Mouse (Mus musculus) lung, postnatal 14 days (tissue): Measurements from ENCODE around the gene Spryd7.

Experiments used
- DNase-seq: peaks from one replicate; pipeline ENCODE4 v3.0.0; 2021

Spryd7 gene

GRCm38 (mm10) chr14:61530966-61531365, 25.7 kb downstream of the Spryd7 start:
- DNase-seq, result no peak

GRCm38 (mm10) chr14:61530396-61530795, 26.3 kb downstream of the Spryd7 start:
- no peak for DNase-seq

- no peak for DNase-seq
These were observed 27.2 kb downstream of the Spryd7 start for GRCm38 (mm10) chr14:61529533-61529932.

- DNase-seq, result no peak
These were observed 30.7 kb downstream of the Spryd7 start for GRCm38 (mm10) chr14:61526006-61526405.

DNA sequence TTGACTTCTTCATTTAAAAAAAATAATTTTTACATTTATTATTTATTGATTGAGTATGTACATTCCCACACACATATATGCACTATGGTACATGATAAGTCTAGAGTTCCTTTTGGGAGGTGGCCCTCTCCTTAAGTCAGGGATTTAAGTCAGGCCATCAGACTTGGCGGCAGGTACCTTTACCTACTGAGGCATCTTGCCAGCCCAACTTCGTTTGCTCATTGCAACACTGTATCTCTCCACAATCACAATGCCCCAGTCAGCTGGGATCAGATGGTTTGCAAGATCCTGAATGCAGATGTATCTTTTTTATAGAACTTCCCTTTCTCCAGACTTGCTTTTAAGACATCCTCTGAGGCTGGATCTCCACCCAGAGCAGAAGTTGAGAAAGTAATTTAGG, 32.9 kb downstream of the Spryd7 start:
- DNase-seq, result no peak

DNA sequence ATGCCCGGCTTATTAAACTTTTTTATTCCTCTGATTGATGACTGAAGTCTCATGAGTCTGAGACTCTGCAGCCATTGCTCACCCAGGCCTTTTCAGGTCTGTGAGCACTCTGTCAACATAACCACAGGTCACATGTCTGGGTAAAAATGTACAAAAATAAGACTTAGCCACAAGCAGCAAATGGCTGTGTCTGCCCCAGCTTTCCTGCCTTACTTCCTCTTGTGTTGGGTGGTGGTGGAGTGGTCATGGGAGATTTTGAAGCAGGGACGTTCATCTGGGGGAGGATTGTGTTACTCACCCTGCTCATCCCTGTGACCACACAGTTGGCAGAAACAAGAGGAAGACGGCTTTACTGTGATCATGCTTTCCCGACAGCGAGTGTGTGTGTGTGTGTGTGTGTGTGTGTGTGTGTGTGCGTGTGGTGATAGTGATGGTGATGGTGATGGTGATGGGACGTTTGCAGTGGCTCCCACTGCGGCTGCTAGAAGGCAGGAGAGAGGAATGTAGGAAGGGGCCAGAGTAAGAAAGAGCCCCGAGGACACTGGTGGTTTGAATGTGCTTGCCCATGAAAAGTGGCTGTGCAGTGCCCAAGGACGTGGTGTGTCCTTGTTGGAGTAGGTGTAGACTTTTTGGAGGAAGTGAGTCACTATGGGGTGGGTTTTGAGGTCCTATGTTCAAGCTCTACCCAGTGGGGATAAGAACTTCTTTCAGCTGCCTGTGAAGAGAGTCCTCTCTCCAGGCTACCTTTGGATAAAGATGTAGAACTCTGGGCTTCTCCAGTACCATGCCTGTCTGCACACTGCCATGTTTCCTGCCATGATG, 37.8 kb downstream of the Spryd7 start:
- DNase-seq, result peak; percentile 2

DNA sequence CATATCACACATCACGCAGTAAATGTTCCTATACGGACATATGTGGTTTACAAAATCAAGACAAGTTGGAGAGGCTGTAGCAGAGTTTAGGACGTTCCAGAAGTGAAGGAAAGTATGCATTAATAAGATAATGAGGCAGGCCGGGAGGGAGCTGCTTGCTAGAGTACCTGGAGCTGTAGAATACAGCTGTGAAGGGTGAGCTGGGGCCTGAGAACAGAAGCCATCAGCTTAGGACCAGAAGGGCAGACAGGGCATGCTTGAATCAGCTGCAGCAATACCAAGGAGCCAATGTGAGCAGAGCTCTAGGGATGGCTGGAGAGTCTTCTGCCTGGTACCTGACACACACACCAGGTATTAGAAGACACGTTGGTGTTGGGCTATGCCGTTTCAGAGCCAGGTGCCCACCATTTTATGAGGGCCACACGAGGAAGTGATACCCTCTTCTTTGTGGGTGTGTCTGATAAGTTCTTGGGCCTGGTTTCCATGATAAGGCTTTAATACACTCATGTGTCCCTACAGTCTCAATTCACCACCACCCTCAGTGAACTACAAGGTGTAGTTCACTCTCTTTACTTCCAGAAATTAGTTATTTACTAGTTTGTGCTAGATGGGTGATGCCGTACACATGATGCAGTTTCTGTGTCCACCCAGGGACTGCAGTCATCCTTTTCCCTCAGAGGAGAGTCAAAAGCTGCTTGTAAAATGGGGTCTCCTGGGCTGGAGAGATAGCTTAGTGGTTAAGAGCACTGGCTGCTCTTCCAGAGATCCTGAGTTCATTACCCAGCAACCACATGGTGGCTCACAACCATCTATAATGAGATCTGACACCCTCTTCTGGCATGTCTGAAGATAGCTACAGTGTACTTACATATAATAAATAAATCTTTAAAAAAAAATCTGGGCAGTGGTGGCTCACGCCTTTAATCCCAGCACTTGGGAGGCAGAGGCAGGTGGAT, 39.9 kb downstream of the Spryd7 start:
- no peak for DNase-seq

- no peak for DNase-seq
These were observed 45.2 kb downstream of the Spryd7 start for GRCm38 (mm10) chr14:61511494-61511893.

GRCm38 (mm10) chr14:61497716-61498490, 58.8 kb downstream of the Spryd7 start:
- peak; percentile 77 for DNase-seq

DNA sequence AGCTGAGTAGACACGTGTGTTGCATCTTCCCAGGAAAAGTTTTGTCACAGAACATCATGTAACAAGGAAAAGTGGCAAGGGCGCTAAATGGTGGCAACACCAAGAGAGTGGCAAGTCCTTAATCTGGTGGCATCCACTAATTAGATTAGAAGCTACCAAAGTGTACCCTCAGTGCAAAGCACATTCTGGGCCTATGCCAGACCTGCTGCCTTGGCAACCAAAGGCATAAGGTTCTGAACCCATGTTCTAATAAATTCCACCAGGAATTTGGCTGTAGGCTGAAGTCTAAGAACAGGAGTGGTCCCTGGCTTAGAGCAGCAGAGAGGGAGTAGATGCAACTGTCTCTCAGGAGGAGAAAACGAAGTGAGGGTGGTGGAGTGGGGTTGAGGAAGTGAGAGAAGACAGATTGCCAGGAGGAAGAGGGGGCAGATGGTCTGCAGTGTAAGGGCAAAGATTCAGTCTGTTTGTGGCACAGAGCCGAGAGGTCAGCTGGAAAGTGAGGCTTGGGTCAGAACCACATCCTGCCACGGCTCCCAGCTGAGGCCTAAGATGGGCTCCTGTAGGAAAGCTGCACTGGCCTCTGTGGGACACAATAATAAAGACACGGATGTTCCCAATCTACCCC, 63.1 kb downstream of the Spryd7 start:
- DNase-seq, result no peak
